Mouse (Mus musculus) E14TG2a.4 (cell line): ENCODE results near the gene Gm8206.
"Not testable (repeated sequence)": the region's sequence is repeated elsewhere in the genome, so short reads cannot be mapped to it uniquely, and the experiment has no call there.

Experiments
- CTCF ChIP-seq: conservative IDR thresholded peaks from 2 replicates; pipeline ENCODE4 v1.5.1; 2014; ENCODE audit warnings: low read length
- POU5F1 ChIP-seq: IDR thresholded peaks from 2 replicates; pipeline ENCODE4 v1.6.1; 2014; ENCODE audit warnings: low read length, borderline replicate concordance

DNA sequence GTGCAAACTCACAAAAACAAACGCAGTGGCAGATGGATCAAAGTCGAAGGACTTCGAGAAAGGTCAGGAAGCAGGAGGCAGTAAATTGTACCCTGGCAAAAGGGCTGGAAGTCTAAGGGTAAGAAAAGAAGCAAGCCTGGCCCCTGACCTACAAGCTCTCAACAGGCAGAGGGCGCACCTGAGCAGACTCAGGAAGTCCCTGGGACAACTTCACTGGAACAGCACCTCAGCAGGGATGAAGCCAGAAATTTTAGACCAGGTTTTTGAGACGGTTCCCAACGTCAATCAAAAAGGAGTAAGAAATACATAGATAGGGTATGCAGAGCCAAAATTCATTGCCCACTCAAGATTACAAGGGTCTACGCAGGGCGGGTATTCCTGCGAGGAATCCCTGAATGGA lies 13.8 kb upstream of the Gm8206 start:
- not testable (repeated sequence) for TF ChIP-seq CTCF, POU5F1
